Mouse (Mus musculus): ENCODE measurements at regions not wholly inside any gene's neighbourhood (a gene's known extent, or its start where the extent isn't known, plus 50 kb on each side); places are given as distances from the start of the nearest gene placed in this dataset.

GRCm38 (mm10) chr2:34027445-34027844 lies 139.7 kb upstream of the Mvb12b start:
- no peaks in the 10 kb centered on the region for H3K36me3 ChIP-seq (ENCODE audit: control insufficient read depth, insufficient read depth, low read length)
- no peak overlapping the region for H3K27ac ChIP-seq (ENCODE audit: control insufficient read depth, insufficient read depth, low read length)
- H3K4me3 ChIP-seq (ENCODE audit: control insufficient read depth, insufficient read depth, low read length), result no peak overlapping the region
- H3K4me1 ChIP-seq (replicated peaks; ENCODE audit: control insufficient read depth, insufficient read depth, low read length), result no peaks in the 10 kb centered on the region
- DNase-seq, result no peak
- H3K27me3 ChIP-seq (ENCODE audit: control insufficient read depth, insufficient read depth, low read length), result no peaks in the 10 kb centered on the region
- TF ChIP-seq POLR2A (IDR thresholded peaks at IDR 0.05; ENCODE audit: control insufficient read depth, extremely low read depth, insufficient read depth, low read length, poor library complexity) (no peak), CTCF (IDR thresholded peaks at IDR 0.05; ENCODE audit: borderline replicate concordance, control insufficient read depth, extremely low read depth, insufficient read depth, low read length, poor library complexity) (no peak)
- 85% methylated on average over 9 of the region's 9 CpGs for WGBS

GRCm38 (mm10) chr2:34026566-34027360 lies 139.0 kb upstream of the Mvb12b start:
- Histone ChIP-seq H3K4me1 (replicated peaks; ENCODE audit: control insufficient read depth, insufficient read depth, low read length) (no peaks in the 10 kb centered on the region), H3K27ac (ENCODE audit: control insufficient read depth, insufficient read depth, low read length) (no peak overlapping the region), H3K4me3 (ENCODE audit: control insufficient read depth, insufficient read depth, low read length) (no peak overlapping the region), H3K27me3 (ENCODE audit: control insufficient read depth, insufficient read depth, low read length) (no peaks in the 10 kb centered on the region), H3K36me3 (ENCODE audit: control insufficient read depth, insufficient read depth, low read length) (no peaks in the 10 kb centered on the region)
- WGBS, result 64% methylated on average over 16 of the region's 16 CpGs
- no peak for TF ChIP-seq CTCF (IDR thresholded peaks at IDR 0.05; ENCODE audit: borderline replicate concordance, control insufficient read depth, extremely low read depth, insufficient read depth, low read length, poor library complexity)
- no peak for TF ChIP-seq POLR2A (IDR thresholded peaks at IDR 0.05; ENCODE audit: control insufficient read depth, extremely low read depth, insufficient read depth, low read length, poor library complexity)
- peak; percentile 28 for DNase-seq

GRCm38 (mm10) chr2:34025715-34026360 lies 138.1 kb upstream of the Mvb12b start:
- Histone ChIP-seq H3K27ac (ENCODE audit: control insufficient read depth, insufficient read depth, low read length) (no peak overlapping the region), H3K4me1 (replicated peaks; ENCODE audit: control insufficient read depth, insufficient read depth, low read length) (no peaks in the 10 kb centered on the region), H3K4me3 (ENCODE audit: control insufficient read depth, insufficient read depth, low read length) (no peak overlapping the region), H3K36me3 (ENCODE audit: control insufficient read depth, insufficient read depth, low read length) (no peaks in the 10 kb centered on the region), H3K27me3 (ENCODE audit: control insufficient read depth, insufficient read depth, low read length) (no peaks in the 10 kb centered on the region)
- TF ChIP-seq POLR2A (IDR thresholded peaks at IDR 0.05; ENCODE audit: control insufficient read depth, extremely low read depth, insufficient read depth, low read length, poor library complexity) (no peak), CTCF (IDR thresholded peaks at IDR 0.05; ENCODE audit: borderline replicate concordance, control insufficient read depth, extremely low read depth, insufficient read depth, low read length, poor library complexity) (no peak)
- DNase-seq, result peak; percentile 40
- WGBS, result 83% methylated on average over 10 of the region's 10 CpGs

GRCm38 (mm10) chr2:34017142-34017453 lies 129.4 kb upstream of the Mvb12b start:
- Histone ChIP-seq H3K4me3 (ENCODE audit: control insufficient read depth, insufficient read depth, low read length) (no peak overlapping the region), H3K4me1 (replicated peaks; ENCODE audit: control insufficient read depth, insufficient read depth, low read length) (no peaks in the 10 kb centered on the region), H3K36me3 (ENCODE audit: control insufficient read depth, insufficient read depth, low read length) (no peaks in the 10 kb centered on the region), H3K27ac (ENCODE audit: control insufficient read depth, insufficient read depth, low read length) (no peak overlapping the region), H3K27me3 (ENCODE audit: control insufficient read depth, insufficient read depth, low read length) (0 out of 2 replicates have a peak, but pooled peaks cover 3% of the 10 kb centered on the region)
- TF ChIP-seq POLR2A (IDR thresholded peaks at IDR 0.05; ENCODE audit: control insufficient read depth, extremely low read depth, insufficient read depth, low read length, poor library complexity) (no peak), CTCF (IDR thresholded peaks at IDR 0.05; ENCODE audit: borderline replicate concordance, control insufficient read depth, extremely low read depth, insufficient read depth, low read length, poor library complexity) (no peak)
- DNase-seq, result no peak
- 79% methylated on average over 5 of the region's 5 CpGs for WGBS

GRCm38 (mm10) chr2:34016350-34017141 lies 128.8 kb upstream of the Mvb12b start:
- no peak for DNase-seq
- Histone ChIP-seq H3K4me3 (ENCODE audit: control insufficient read depth, insufficient read depth, low read length) (no peak overlapping the region), H3K36me3 (ENCODE audit: control insufficient read depth, insufficient read depth, low read length) (no peaks in the 10 kb centered on the region), H3K27me3 (ENCODE audit: control insufficient read depth, insufficient read depth, low read length) (0 out of 2 replicates have a peak, but pooled peaks cover 3% of the 10 kb centered on the region), H3K27ac (ENCODE audit: control insufficient read depth, insufficient read depth, low read length) (no peak overlapping the region), H3K4me1 (replicated peaks; ENCODE audit: control insufficient read depth, insufficient read depth, low read length) (no peaks in the 10 kb centered on the region)
- TF ChIP-seq CTCF (IDR thresholded peaks at IDR 0.05; ENCODE audit: borderline replicate concordance, control insufficient read depth, extremely low read depth, insufficient read depth, low read length, poor library complexity) (no peak), POLR2A (IDR thresholded peaks at IDR 0.05; ENCODE audit: control insufficient read depth, extremely low read depth, insufficient read depth, low read length, poor library complexity) (no peak)
- WGBS, result 81% methylated on average over 20 of the region's 20 CpGs

- Histone ChIP-seq H3K27ac (ENCODE audit: control insufficient read depth, insufficient read depth, low read length) (no peak overlapping the region), H3K4me1 (replicated peaks; ENCODE audit: control insufficient read depth, insufficient read depth, low read length) (no peaks in the 10 kb centered on the region), H3K36me3 (ENCODE audit: control insufficient read depth, insufficient read depth, low read length) (no peaks in the 10 kb centered on the region), H3K4me3 (ENCODE audit: control insufficient read depth, insufficient read depth, low read length) (no peak overlapping the region), H3K27me3 (ENCODE audit: control insufficient read depth, insufficient read depth, low read length) (0 out of 2 replicates have a peak, but pooled peaks cover 3% of the 10 kb centered on the region)
- TF ChIP-seq CTCF (IDR thresholded peaks at IDR 0.05; ENCODE audit: borderline replicate concordance, control insufficient read depth, extremely low read depth, insufficient read depth, low read length, poor library complexity) (no peak), POLR2A (IDR thresholded peaks at IDR 0.05; ENCODE audit: control insufficient read depth, extremely low read depth, insufficient read depth, low read length, poor library complexity) (no peak)
- DNase-seq, result no peak
- 94% methylated on average over 7 of the region's 7 CpGs for WGBS
Measured at GRCm38 (mm10) chr2:34015640-34015995, 127.9 kb upstream of the Mvb12b start.

Measured in thymus, adult 2 months (tissue).